Mouse (Mus musculus) kidney, adult 2 months (tissue): ENCODE results near the gene Gpc6.

Source experiments
- CTCF ChIP-seq: fragments of 200-500 bp; conservative IDR thresholded peaks from 2 replicates; pipeline ENCODE4 v1.5.1; 2011; ENCODE audit warnings: low read depth, mild to moderate bottlenecking, control low read depth, low read length, moderate library complexity, mixed read lengths; ENCODE audit not compliant: insufficient read depth, insufficient read length
- POLR2A ChIP-seq: fragments of 200-500 bp; IDR thresholded peaks from one replicate; pipeline ENCODE4 v1.6.1; 2011; ENCODE audit warnings: low read depth, low read length, control low read depth

GRCm38 (mm10) chr14:117962453-117962852 is 1037.3 kb downstream of the Gpc6 start:
- TF ChIP-seq CTCF, result peak; percentile 47; the same call in 1 of the 2 replicates
- no peak for TF ChIP-seq POLR2A
